Mouse (Mus musculus) brain, adult 2 months (tissue): ENCODE data around the gene Olfr3.

Source experiments
- DNase-seq: peaks from one replicate; pipeline ENCODE4 v3.0.0; 2011; ENCODE audit warnings: low read depth, low spot score

Gene Olfr3

GRCm38 (mm10) chr2:36816932-36817331, at the start of gene Olfr3:
Olfr3 (minus strand) TSS chr2:36817032.
- no peak for DNase-seq

- DNase-seq = no peak
Measured at GRCm38 (mm10) chr2:36862560-36862959, 45.7 kb upstream of the Olfr3 start, which contains the start of gene Olfr351. Olfr351 (minus strand) TSS chr2:36862660.

GRCm38 (mm10) chr2:36846010-36846409, 29.2 kb upstream of the Olfr3 start, which contains the start of gene Olfr350:
Olfr350 (plus strand) TSS chr2:36846310.
- DNase-seq = no peak

- no peak for DNase-seq
Measured at GRCm38 (mm10) chr2:36790238-36790637, 26.6 kb downstream of the Olfr3 start, which contains the start of gene Olfr50. Olfr50 (plus strand) TSS chr2:36790538.

- DNase-seq = no peak
Measured at GRCm38 (mm10) chr2:36783976-36784375, 32.9 kb downstream of the Olfr3 start, which contains the start of gene Olfr348. Olfr348 (plus strand) TSS chr2:36784276.
